Mouse (Mus musculus): ENCODE data around the gene Slc25a25. TPM values are rescaled to one million over a fixed set of nuclear protein-coding genes. Genes with fewer than 3 reads are reported as not detected.
"Not testable (repeated sequence)": the region's sequence is repeated elsewhere in the genome, so short reads cannot be mapped to it uniquely, and the experiment has no call there.

Slc25a25 gene
- polyA plus RNA-seq (2012; rRNA removed) = 19.9 and 21.9 TPM in 2 replicates

GRCm38 (mm10) chr2:32450881-32451844 is at the start of gene Slc25a25:
Gene Slc25a25 (minus strand): TSS chr2:32451445.
- no peak for TF ChIP-seq CTCF (IDR thresholded peaks at IDR 0.05; ENCODE audit: insufficient read depth, low read length)
- TF ChIP-seq POLR2A (IDR thresholded peaks at IDR 0.05; ENCODE audit: borderline replicate concordance, extremely low read depth, low read depth, low read length) = peak; percentile 49; the same call in 1 of the 2 replicates
- peaks cover 30% of the 10 kb centered on the region for H3K4me1 ChIP-seq (ENCODE audit: control insufficient read depth, insufficient read depth, low read length)
- under 1% methylated on average over 103 of the region's 103 CpGs for WGBS
- DNase-seq = peak; percentile 95
- H3K4me3 ChIP-seq (replicated peaks; ENCODE audit: extremely low read depth, low read depth, low read length) = peak within 1 kb of the TSS; percentile 85

- TF ChIP-seq POLR2A (IDR thresholded peaks at IDR 0.05; ENCODE audit: borderline replicate concordance, extremely low read depth, low read depth, low read length) = no peak
- no peak for TF ChIP-seq CTCF (IDR thresholded peaks at IDR 0.05; ENCODE audit: insufficient read depth, low read length)
- Histone ChIP-seq H3K4me3 (replicated peaks; ENCODE audit: extremely low read depth, low read depth, low read length) (no peak overlapping the region), H3K4me1 (ENCODE audit: control insufficient read depth, insufficient read depth, low read length) (peaks cover 4% of the 10 kb centered on the region; the same call in 1 of the 2 replicates)
- 83% methylated on average over 5 of the region's 5 CpGs for WGBS
- DNase-seq = no peak
Measured at GRCm38 (mm10) chr2:32500461-32500860, 49.2 kb upstream of the Slc25a25 start.

- WGBS = 33% methylated on average over 4 of the region's 4 CpGs
- no peak for TF ChIP-seq POLR2A (IDR thresholded peaks at IDR 0.05; ENCODE audit: borderline replicate concordance, extremely low read depth, low read depth, low read length)
- TF ChIP-seq CTCF (IDR thresholded peaks at IDR 0.05; ENCODE audit: insufficient read depth, low read length) = no peak
- peaks cover 10% of the 10 kb centered on the region for H3K4me1 ChIP-seq (ENCODE audit: control insufficient read depth, insufficient read depth, low read length)
- DNase-seq = no peak
- H3K4me3 ChIP-seq (replicated peaks; ENCODE audit: extremely low read depth, low read depth, low read length) = no peak overlapping the region
Measured at GRCm38 (mm10) chr2:32499365-32499764, 48.1 kb upstream of the Slc25a25 start.

- WGBS = 43% methylated on average over 5 of the region's 5 CpGs
- DNase-seq = no peak
- no peak for TF ChIP-seq POLR2A (IDR thresholded peaks at IDR 0.05; ENCODE audit: borderline replicate concordance, extremely low read depth, low read depth, low read length)
- no peak for TF ChIP-seq CTCF (IDR thresholded peaks at IDR 0.05; ENCODE audit: insufficient read depth, low read length)
- Histone ChIP-seq H3K4me1 (ENCODE audit: control insufficient read depth, insufficient read depth, low read length) (peaks cover 11% of the 10 kb centered on the region), H3K4me3 (replicated peaks; ENCODE audit: extremely low read depth, low read depth, low read length) (no peak overlapping the region)
Measured at GRCm38 (mm10) chr2:32496190-32496589, 44.9 kb upstream of the Slc25a25 start.

GRCm38 (mm10) chr2:32495185-32495726 is 44.0 kb upstream of the Slc25a25 start:
- no peak for DNase-seq
- peak overlapping the region; percentile 1 for H3K4me3 ChIP-seq (replicated peaks; ENCODE audit: extremely low read depth, low read depth, low read length)
- TF ChIP-seq CTCF (IDR thresholded peaks at IDR 0.05; ENCODE audit: insufficient read depth, low read length) = no peak
- no peak for TF ChIP-seq POLR2A (IDR thresholded peaks at IDR 0.05; ENCODE audit: borderline replicate concordance, extremely low read depth, low read depth, low read length)
- peaks cover 11% of the 10 kb centered on the region for H3K4me1 ChIP-seq (ENCODE audit: control insufficient read depth, insufficient read depth, low read length)
- WGBS = 43% methylated on average over 20 of the region's 20 CpGs

GRCm38 (mm10) chr2:32494522-32494921 is 43.3 kb upstream of the Slc25a25 start:
- TF ChIP-seq POLR2A (IDR thresholded peaks at IDR 0.05; ENCODE audit: borderline replicate concordance, extremely low read depth, low read depth, low read length) = no peak
- DNase-seq = no peak
- no peak overlapping the region for H3K4me3 ChIP-seq (replicated peaks; ENCODE audit: extremely low read depth, low read depth, low read length)
- 47% methylated on average over 2 of the region's 2 CpGs for whole genome bisulfite sequencing
- H3K4me1 ChIP-seq (ENCODE audit: control insufficient read depth, insufficient read depth, low read length) = peaks cover 11% of the 10 kb centered on the region

- WGBS = 58% methylated on average over 12 of the region's 12 CpGs
- no peak overlapping the region for H3K4me3 ChIP-seq (replicated peaks; ENCODE audit: extremely low read depth, low read depth, low read length)
- TF ChIP-seq CTCF (IDR thresholded peaks at IDR 0.05; ENCODE audit: insufficient read depth, low read length) (no peak), POLR2A (IDR thresholded peaks at IDR 0.05; ENCODE audit: borderline replicate concordance, extremely low read depth, low read depth, low read length) (no peak)
- no peak for DNase-seq
- peaks cover 9% of the 10 kb centered on the region for H3K4me1 ChIP-seq (ENCODE audit: control insufficient read depth, insufficient read depth, low read length)
Measured at GRCm38 (mm10) chr2:32493301-32493701, 42.1 kb upstream of the Slc25a25 start.

GRCm38 (mm10) chr2:32492661-32493060 is 41.4 kb upstream of the Slc25a25 start:
- H3K4me3 ChIP-seq (replicated peaks; ENCODE audit: extremely low read depth, low read depth, low read length) = no peak overlapping the region
- WGBS = 52% methylated on average over 2 of the region's 2 CpGs
- H3K4me1 ChIP-seq (ENCODE audit: control insufficient read depth, insufficient read depth, low read length) = peaks cover 9% of the 10 kb centered on the region
- TF ChIP-seq POLR2A (IDR thresholded peaks at IDR 0.05; ENCODE audit: borderline replicate concordance, extremely low read depth, low read depth, low read length) (no peak), CTCF (IDR thresholded peaks at IDR 0.05; ENCODE audit: insufficient read depth, low read length) (no peak)
- DNase-seq = no peak

- H3K4me3 ChIP-seq (replicated peaks; ENCODE audit: extremely low read depth, low read depth, low read length); DNase-seq; H3K4me1 ChIP-seq (ENCODE audit: control insufficient read depth, insufficient read depth, low read length): not testable (repeated sequence)
Measured at GRCm38 (mm10) chr2:32490730-32491129, 39.5 kb upstream of the Slc25a25 start.

- Histone ChIP-seq H3K4me3 (replicated peaks; ENCODE audit: extremely low read depth, low read depth, low read length) (no peak overlapping the region), H3K4me1 (ENCODE audit: control insufficient read depth, insufficient read depth, low read length) (no peaks in the 10 kb centered on the region)
- peak; percentile 67 for DNase-seq
- WGBS = under 1% methylated on average over 5 of the region's 5 CpGs
- TF ChIP-seq POLR2A (IDR thresholded peaks at IDR 0.05; ENCODE audit: borderline replicate concordance, extremely low read depth, low read depth, low read length) (no peak), CTCF (IDR thresholded peaks at IDR 0.05; ENCODE audit: insufficient read depth, low read length) (peak; percentile 91)
Measured at GRCm38 (mm10) chr2:32488679-32489078, 37.4 kb upstream of the Slc25a25 start.

Measured in lung, adult 2 months (tissue).